In the genomic region with DNA sequence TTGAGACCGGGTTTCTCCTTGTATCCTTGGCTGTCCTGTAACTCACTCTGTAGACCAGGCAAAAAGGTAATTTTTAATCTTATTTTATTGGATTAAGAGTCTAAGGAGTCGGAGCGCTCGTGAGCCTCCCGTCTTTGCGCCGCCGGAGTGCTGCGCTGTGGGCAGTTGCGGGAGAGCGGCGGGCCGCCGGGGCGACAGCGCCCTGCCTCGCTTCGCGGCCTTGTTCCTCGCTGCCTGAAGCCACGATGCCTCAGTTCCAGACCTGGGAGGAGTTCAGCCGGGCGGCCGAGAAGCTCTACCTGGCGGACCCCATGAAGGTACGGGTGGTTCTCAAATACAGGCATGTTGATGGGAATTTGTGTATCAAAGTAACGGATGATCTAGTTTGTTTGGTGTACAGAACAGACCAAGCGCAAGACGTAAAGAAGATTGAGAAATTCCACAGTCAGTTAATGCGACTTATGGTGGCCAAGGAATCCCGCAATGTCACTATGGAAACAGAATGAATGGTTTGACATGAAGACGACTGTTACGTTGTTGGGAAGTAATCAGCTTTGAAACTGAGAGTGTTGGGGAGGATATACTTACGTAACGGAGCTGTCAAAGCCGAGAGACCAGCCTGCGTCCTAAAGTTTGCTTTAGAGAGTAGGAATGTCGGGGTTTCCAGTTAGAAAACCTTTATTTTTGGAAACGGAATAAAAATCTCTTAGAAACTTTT, we compare ENCODE assay signal across 9 mouse cellular contexts. TPM values are rescaled to one million over a fixed set of nuclear protein-coding genes. Genes with fewer than 3 reads are reported as not detected.
DNase-seq lines count a peak whose midpoint lies in the region; ATAC-seq and TF ChIP-seq lines count a peak whose summit lies in the region.
"Not testable (repeated sequence)": the region's sequence is repeated elsewhere in the genome, so short reads cannot be mapped to it uniquely, and the experiment has no call there.
"Had no signal": no experiment of that assay in that cellular context is flagged by ENCODE, and none has a peak within 500 bp of the region (broad histone marks: within the 10 kb centered on the region; RNA-seq: fewer than 3 reads in every experiment).

No protein-coding gene starts in this region.

- not testable (repeated sequence) for TF ChIP-seq CTCF in intestine, postnatal 0 days (IDR thresholded peaks at IDR 0.05; ENCODE audit: low read depth)

- H3K9ac ChIP-seq in forebrain, embryonic 11.5 days (ENCODE audit: low read length); intestine, postnatal 0 days (ENCODE audit: low read depth, low read length); neural tube, embryonic 15.5 days (replicated peaks): not testable (repeated sequence)
- 0 out of 2 replicates have a peak overlapping the region, but pooled peaks have one; percentile 11 for H3K9ac ChIP-seq in heart, embryonic 14.5 days (ENCODE audit: low read length)

- peak; percentile 81 for ATAC-seq in forebrain, embryonic 11.5 days (replicated peaks; ENCODE audit: low FRiP score)
- not testable (repeated sequence) for ATAC-seq in heart, embryonic 14.5 days (ENCODE audit: insufficient number of reproducible peaks, insufficient read depth, low FRiP score, low read depth); intestine, postnatal 0 days
- 0 out of 2 replicates have a peak, but pooled peaks have one; percentile 47 for ATAC-seq in megakaryocyte-erythroid progenitor cell, adult 5-6 weeks (replicated peaks; ENCODE audit: low FRiP score, low TSS enrichment, poor library complexity, severe bottlenecking)
- ATAC-seq in neural tube, embryonic 15.5 days (ENCODE audit: low FRiP score) = peak; percentile 57; the same call in 1 of the 2 replicates

- DNase-seq in cerebellum, postnatal 10 days = peak; percentile 20 to 26
- DNase-seq in forebrain, embryonic 11.5 days (ENCODE audit: low spot score) = peak; percentile 52
- DNase-seq in left cerebral cortex, adult 18-20 months (ENCODE audit: low spot score in 2 of 2) = peak; percentile 2 to 27

- H3K4me3 ChIP-seq in forebrain, embryonic 11.5 days (ENCODE audit: low read depth, low read length); intestine, postnatal 0 days (ENCODE audit: low read depth, low read length): not testable (repeated sequence)
- H3K4me3 ChIP-seq in heart, embryonic 14.5 days (ENCODE audit: control insufficient read depth in 1 of 2, insufficient read depth in 1 of 2, low read depth in 1 of 2, low read length in 2 of 2) = peak overlapping the region; percentile 18 to 24
- peak overlapping the region; percentile 27 for H3K4me3 ChIP-seq in neural tube, embryonic 15.5 days (replicated peaks)

- peak overlapping the region; percentile 12; the same call in 1 of the 2 replicates for H3K4me2 ChIP-seq in forebrain, embryonic 11.5 days (ENCODE audit: low read depth, low read length, severe bottlenecking)
- H3K4me2 ChIP-seq in heart, embryonic 14.5 days (ENCODE audit: low read length) = peak overlapping the region; percentile 54
- H3K4me2 ChIP-seq in intestine, postnatal 0 days (replicated peaks; ENCODE audit: low read depth) = 0 out of 2 replicates have a peak overlapping the region, but pooled peaks have one; percentile 35
- H3K4me2 ChIP-seq in neural tube, embryonic 15.5 days = peak overlapping the region; percentile 53

- 27% methylated on average over 38 of the region's 39 CpGs for WGBS in forebrain, embryonic 11.5 days
- 29% methylated on average over 38 of the region's 39 CpGs for WGBS in heart, embryonic 14.5 days
- 33% methylated on average over 38 of the region's 39 CpGs for WGBS in intestine, postnatal 0 days
- 30% methylated on average over 39 of the region's 39 CpGs for WGBS in neural tube, embryonic 15.5 days

- not testable (repeated sequence) for H3K36me3 ChIP-seq in forebrain, embryonic 11.5 days (ENCODE audit: control insufficient read depth, insufficient read depth, low read length); heart, embryonic 14.5 days (ENCODE audit: control insufficient read depth, insufficient read depth, low read length); intestine, postnatal 0 days (ENCODE audit: control insufficient read depth, insufficient read depth); neural tube, embryonic 15.5 days

- H3K27me3 ChIP-seq in forebrain, embryonic 11.5 days (ENCODE audit: control insufficient read depth, insufficient read depth, low read length); heart, embryonic 14.5 days (ENCODE audit: control insufficient read depth, insufficient read depth, low read length); intestine, postnatal 0 days (replicated peaks; ENCODE audit: control insufficient read depth, insufficient read depth, low read length); neural tube, embryonic 15.5 days (replicated peaks): not testable (repeated sequence)

- not testable (repeated sequence) for H3K9me3 ChIP-seq in forebrain, embryonic 11.5 days (ENCODE audit: control insufficient read depth, low read length); heart, embryonic 14.5 days (ENCODE audit: control insufficient read depth, low read length); intestine, postnatal 0 days (ENCODE audit: control insufficient read depth); neural tube, embryonic 15.5 days (replicated peaks)

- H3K27ac ChIP-seq in forebrain, embryonic 11.5 days (ENCODE audit: low read depth, low read length); heart, embryonic 14.5 days (replicated peaks in 1 of 2; ENCODE audit: control insufficient read depth in 1 of 2, insufficient read depth in 1 of 2, low read depth in 2 of 2, low read length in 2 of 2); intestine, postnatal 0 days (ENCODE audit: low read depth, low read length); neural tube, embryonic 15.5 days (replicated peaks): not testable (repeated sequence)

- not testable (repeated sequence) for H3K4me1 ChIP-seq in forebrain, embryonic 11.5 days (replicated peaks; ENCODE audit: control insufficient read depth, insufficient read depth, low read length); heart, embryonic 14.5 days (ENCODE audit: control insufficient read depth in 2 of 2, insufficient read depth in 2 of 2, low read length in 2 of 2); intestine, postnatal 0 days (replicated peaks; ENCODE audit: control insufficient read depth, insufficient read depth, low read length); neural tube, embryonic 15.5 days

RNA-seq across cellular contexts. Expression of gene Olfr153, which starts 5.5 kb away (rescaled TPM):
- polyA plus RNA-seq in forebrain, embryonic 11.5 days (2014; fragmentation: Nextera tagmentation; extraction: Ambion mirVana) = not detected in 2 replicates
- not detected in 2 replicates for polyA plus RNA-seq in heart, embryonic 14.5 days (2014; fragmentation: Nextera tagmentation; extraction: Ambion mirVana)
- polyA plus RNA-seq in intestine, postnatal 0 days (2015; fragmentation: Nextera tagmentation; extraction: Ambion mirVana) = not detected in 2 replicates
- not detected for total RNA-seq in left cerebral cortex, adult 18-20 months (2021)
- not detected in 2 replicates for total RNA-seq in megakaryocyte-erythroid progenitor cell, adult 5-6 weeks (2014; fragmentation: Nextera tagmentation)
- total RNA-seq in megakaryocyte-erythroid progenitor cell, adult 5-6 weeks (2017) = not detected in 2 replicates
- not detected in 2 replicates for polyA plus RNA-seq in neural tube, embryonic 15.5 days (2015; fragmentation: Nextera tagmentation; extraction: Ambion mirVana)
- total RNA-seq: gastrocnemius, postnatal 25 days; left cerebral cortex, adult 8-10 months had no signal

RNA-seq across cellular contexts. Expression of gene Olfr1128, which starts 19.3 kb away (rescaled TPM):
- not detected in 2 replicates for polyA plus RNA-seq in forebrain, embryonic 11.5 days (2014; fragmentation: Nextera tagmentation; extraction: Ambion mirVana)
- not detected in 2 replicates for polyA plus RNA-seq in heart, embryonic 14.5 days (2014; fragmentation: Nextera tagmentation; extraction: Ambion mirVana)
- not detected in 2 replicates for polyA plus RNA-seq in intestine, postnatal 0 days (2015; fragmentation: Nextera tagmentation; extraction: Ambion mirVana)
- total RNA-seq in left cerebral cortex, adult 18-20 months (2021) = not detected
- not detected in 2 replicates for total RNA-seq in megakaryocyte-erythroid progenitor cell, adult 5-6 weeks (2014; fragmentation: Nextera tagmentation)
- total RNA-seq in megakaryocyte-erythroid progenitor cell, adult 5-6 weeks (2017) = not detected in 2 replicates
- polyA plus RNA-seq in neural tube, embryonic 15.5 days (2015; fragmentation: Nextera tagmentation; extraction: Ambion mirVana) = not detected in 2 replicates
- total RNA-seq: gastrocnemius, postnatal 25 days; left cerebral cortex, adult 8-10 months had no signal

RNA-seq across cellular contexts. Expression of gene Pramel6, which starts 19.7 kb away (rescaled TPM):
- polyA plus RNA-seq in forebrain, embryonic 11.5 days (2014; fragmentation: Nextera tagmentation; extraction: Ambion mirVana) = not detected in 2 replicates
- polyA plus RNA-seq in heart, embryonic 14.5 days (2014; fragmentation: Nextera tagmentation; extraction: Ambion mirVana) = not detected in 2 replicates
- polyA plus RNA-seq in intestine, postnatal 0 days (2015; fragmentation: Nextera tagmentation; extraction: Ambion mirVana) = not detected in 2 replicates
- total RNA-seq in left cerebral cortex, adult 18-20 months (2021) = not detected
- total RNA-seq in megakaryocyte-erythroid progenitor cell, adult 5-6 weeks (2014; fragmentation: Nextera tagmentation) = not detected in 2 replicates
- not detected in 2 replicates for total RNA-seq in megakaryocyte-erythroid progenitor cell, adult 5-6 weeks (2017)
- polyA plus RNA-seq in neural tube, embryonic 15.5 days (2015; fragmentation: Nextera tagmentation; extraction: Ambion mirVana) = not detected in 2 replicates
- total RNA-seq: gastrocnemius, postnatal 25 days; left cerebral cortex, adult 8-10 months had no signal

RNA-seq across cellular contexts. Expression of gene Pramel7, which starts 29.2 kb away (rescaled TPM):
- not detected in 2 replicates for polyA plus RNA-seq in forebrain, embryonic 11.5 days (2014; fragmentation: Nextera tagmentation; extraction: Ambion mirVana)
- not detected in 2 replicates for polyA plus RNA-seq in heart, embryonic 14.5 days (2014; fragmentation: Nextera tagmentation; extraction: Ambion mirVana)
- polyA plus RNA-seq in intestine, postnatal 0 days (2015; fragmentation: Nextera tagmentation; extraction: Ambion mirVana) = not detected in 2 replicates
- total RNA-seq in left cerebral cortex, adult 18-20 months (2021) = not detected
- not detected in 2 replicates for total RNA-seq in megakaryocyte-erythroid progenitor cell, adult 5-6 weeks (2014; fragmentation: Nextera tagmentation)
- not detected in 2 replicates for total RNA-seq in megakaryocyte-erythroid progenitor cell, adult 5-6 weeks (2017)
- not detected in 2 replicates for polyA plus RNA-seq in neural tube, embryonic 15.5 days (2015; fragmentation: Nextera tagmentation; extraction: Ambion mirVana)
- total RNA-seq: gastrocnemius, postnatal 25 days; left cerebral cortex, adult 8-10 months had no signal

RNA-seq across cellular contexts. Expression of gene Olfr1129, which starts 47.6 kb away (rescaled TPM):
- not detected in 2 replicates for polyA plus RNA-seq in forebrain, embryonic 11.5 days (2014; fragmentation: Nextera tagmentation; extraction: Ambion mirVana)
- not detected in 2 replicates for polyA plus RNA-seq in heart, embryonic 14.5 days (2014; fragmentation: Nextera tagmentation; extraction: Ambion mirVana)
- polyA plus RNA-seq in intestine, postnatal 0 days (2015; fragmentation: Nextera tagmentation; extraction: Ambion mirVana) = not detected in 2 replicates
- total RNA-seq in left cerebral cortex, adult 18-20 months (2021) = not detected
- total RNA-seq in megakaryocyte-erythroid progenitor cell, adult 5-6 weeks (2014; fragmentation: Nextera tagmentation) = not detected in 2 replicates
- total RNA-seq in megakaryocyte-erythroid progenitor cell, adult 5-6 weeks (2017) = not detected in 2 replicates
- not detected in 2 replicates for polyA plus RNA-seq in neural tube, embryonic 15.5 days (2015; fragmentation: Nextera tagmentation; extraction: Ambion mirVana)
- total RNA-seq: gastrocnemius, postnatal 25 days; left cerebral cortex, adult 8-10 months had no signal
